Mouse (Mus musculus): ENCODE measurements around the gene Gm9837. TPM values are rescaled to one million over a fixed set of nuclear protein-coding genes. Genes with fewer than 3 reads are reported as not detected.
"Not testable (repeated sequence)": the region's sequence is repeated elsewhere in the genome, so short reads cannot be mapped to it uniquely, and the experiment has no call there.

Gene Gm9837
- polyA plus RNA-seq, 1 experiment from 2014 or later, result not detected

GRCm38 (mm10) chr11:53431347-53432056 lies 38.8 kb downstream of the Gm9837 start:
- peak overlapping the region; percentile 67 for H3K4me2 ChIP-seq (ENCODE audit: low read depth, low read length)
- H3K27ac ChIP-seq (ENCODE audit: low read length), result peak overlapping the region; percentile 76
- H3K4me3 ChIP-seq (ENCODE audit: low read length), result peak overlapping the region; percentile 96
- no peaks in the 10 kb centered on the region for H3K27me3 ChIP-seq (replicated peaks; ENCODE audit: control insufficient read depth, insufficient read depth, low read length)
- no peaks in the 10 kb centered on the region for H3K9me3 ChIP-seq (ENCODE audit: control insufficient read depth, low read length)
- 12% methylated on average over 9 of the region's 9 CpGs for WGBS
- peaks cover 7% of the 10 kb centered on the region for H3K36me3 ChIP-seq (ENCODE audit: control insufficient read depth, insufficient read depth, low read length)
- peak; percentile 51 for ATAC-seq
- H3K9ac ChIP-seq (ENCODE audit: low read depth, low read length), result peak overlapping the region; percentile 59
- H3K4me1 ChIP-seq (ENCODE audit: control insufficient read depth, insufficient read depth, low read length), result peaks cover 3% of the 10 kb centered on the region; the same call in 1 of the 2 replicates

- H3K36me3 ChIP-seq (ENCODE audit: control insufficient read depth, insufficient read depth, low read length), result peaks cover 7% of the 10 kb centered on the region
- peak within 1 kb of the TSS; percentile 96 for H3K4me3 ChIP-seq (ENCODE audit: low read length)
- H3K4me2 ChIP-seq (ENCODE audit: low read depth, low read length), result peak within 1 kb of the TSS; percentile 67
- under 1% methylated on average over 44 of the region's 44 CpGs for WGBS
- no peaks in the 10 kb centered on the region for H3K27me3 ChIP-seq (replicated peaks; ENCODE audit: control insufficient read depth, insufficient read depth, low read length)
- H3K9ac ChIP-seq (ENCODE audit: low read depth, low read length), result peak within 1 kb of the TSS; percentile 92
- peak within 1 kb of the TSS; percentile 85 for H3K27ac ChIP-seq (ENCODE audit: low read length)
- H3K9me3 ChIP-seq (ENCODE audit: control insufficient read depth, low read length), result no peaks in the 10 kb centered on the region
- peak; percentile 93 for ATAC-seq
- H3K4me1 ChIP-seq (ENCODE audit: control insufficient read depth, insufficient read depth, low read length), result peaks cover 3% of the 10 kb centered on the region; the same call in 1 of the 2 replicates
These were observed 39.5 kb downstream of the Gm9837 start, which contains the start of the genes Uqcrq and Gdf9 for GRCm38 (mm10) chr11:53430670-53431346. Gene Uqcrq (minus strand): TSS chr11:53430831. Gene Gdf9 (plus strand): TSS chr11:53431023.

DNA sequence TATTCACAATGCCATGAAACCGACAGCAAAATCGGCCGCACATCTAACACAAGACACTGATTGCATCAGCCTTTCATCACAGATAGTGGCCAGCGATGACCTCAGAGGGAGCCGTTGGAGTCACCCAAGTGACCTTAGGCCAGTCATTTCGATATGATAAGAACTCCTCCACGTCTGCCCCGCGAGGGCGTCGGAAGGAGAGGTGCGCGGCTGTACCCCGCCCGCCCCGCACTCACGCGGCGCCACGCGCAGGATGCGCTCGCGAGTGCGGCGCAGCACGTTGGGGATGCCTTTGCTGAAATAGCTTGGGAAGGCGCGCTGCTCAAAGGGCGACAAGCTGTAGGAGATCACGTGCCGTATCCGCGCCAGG lies 40.0 kb downstream of the Gm9837 start:
- Histone ChIP-seq H3K4me2 (ENCODE audit: low read depth, low read length) (peak overlapping the region; percentile 58), H3K4me1 (ENCODE audit: control insufficient read depth, insufficient read depth, low read length) (peaks cover 6% of the 10 kb centered on the region; the same call in 1 of the 2 replicates), H3K36me3 (ENCODE audit: control insufficient read depth, insufficient read depth, low read length) (peaks cover 7% of the 10 kb centered on the region), H3K27ac (ENCODE audit: low read length) (peak overlapping the region; percentile 85), H3K4me3 (ENCODE audit: low read length) (peak overlapping the region; percentile 96), H3K9ac (ENCODE audit: low read depth, low read length) (peak overlapping the region; percentile 92), H3K9me3 (ENCODE audit: control insufficient read depth, low read length) (no peaks in the 10 kb centered on the region), H3K27me3 (replicated peaks; ENCODE audit: control insufficient read depth, insufficient read depth, low read length) (no peaks in the 10 kb centered on the region)
- under 1% methylated on average over 34 of the region's 34 CpGs for WGBS
- peak; percentile 29 for ATAC-seq

DNA sequence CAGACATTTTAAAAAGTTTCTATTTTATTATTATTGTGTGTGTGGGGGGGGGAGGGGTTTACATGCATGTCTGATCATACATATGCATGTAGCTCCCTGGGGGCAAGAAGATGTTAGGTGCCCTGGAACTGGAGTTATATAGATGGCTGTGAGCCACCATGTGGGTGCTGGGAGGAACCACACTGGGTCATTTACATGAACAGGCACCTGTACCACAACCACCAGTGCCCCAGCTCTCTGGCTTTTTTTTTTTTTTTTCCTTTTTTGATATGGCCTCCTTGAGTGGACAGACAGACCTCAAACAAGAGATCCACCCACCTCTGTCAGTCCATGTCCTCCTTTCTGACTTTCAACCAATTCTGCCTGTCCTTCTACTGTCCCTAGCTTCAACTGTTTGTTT lies 41.1 kb downstream of the Gm9837 start:
- Histone ChIP-seq H3K4me3 (ENCODE audit: low read length) (peak overlapping the region; percentile 96; the same call in 1 of the 2 replicates), H3K4me2 (ENCODE audit: low read depth, low read length) (peak overlapping the region; percentile 58), H3K27ac (ENCODE audit: low read length) (no peak overlapping the region), H3K27me3 (replicated peaks; ENCODE audit: control insufficient read depth, insufficient read depth, low read length) (no peaks in the 10 kb centered on the region), H3K4me1 (ENCODE audit: control insufficient read depth, insufficient read depth, low read length) (peaks cover 7% of the 10 kb centered on the region; the same call in 1 of the 2 replicates), H3K36me3 (ENCODE audit: control insufficient read depth, insufficient read depth, low read length) (peaks cover 7% of the 10 kb centered on the region), H3K9ac (ENCODE audit: low read depth, low read length) (peak overlapping the region; percentile 92), H3K9me3 (ENCODE audit: control insufficient read depth, low read length) (no peaks in the 10 kb centered on the region)
- ATAC-seq, result no peak

GRCm38 (mm10) chr11:53428716-53429057 lies 41.6 kb downstream of the Gm9837 start:
- peaks cover 7% of the 10 kb centered on the region; the same call in 1 of the 2 replicates for H3K4me1 ChIP-seq (ENCODE audit: control insufficient read depth, insufficient read depth, low read length)
- peaks cover 7% of the 10 kb centered on the region for H3K36me3 ChIP-seq (ENCODE audit: control insufficient read depth, insufficient read depth, low read length)
- H3K4me3 ChIP-seq (ENCODE audit: low read length), result no peak overlapping the region
- no peak for ATAC-seq
- H3K9ac ChIP-seq (ENCODE audit: low read depth, low read length), result no peak overlapping the region
- H3K27me3 ChIP-seq (replicated peaks; ENCODE audit: control insufficient read depth, insufficient read depth, low read length), result no peaks in the 10 kb centered on the region
- no peak overlapping the region for H3K4me2 ChIP-seq (ENCODE audit: low read depth, low read length)
- WGBS, result 97% methylated on average over 5 of the region's 5 CpGs
- H3K27ac ChIP-seq (ENCODE audit: low read length), result 0 out of 2 replicates have a peak overlapping the region, but pooled peaks have one; percentile 18
- H3K9me3 ChIP-seq (ENCODE audit: control insufficient read depth, low read length), result no peaks in the 10 kb centered on the region

DNA sequence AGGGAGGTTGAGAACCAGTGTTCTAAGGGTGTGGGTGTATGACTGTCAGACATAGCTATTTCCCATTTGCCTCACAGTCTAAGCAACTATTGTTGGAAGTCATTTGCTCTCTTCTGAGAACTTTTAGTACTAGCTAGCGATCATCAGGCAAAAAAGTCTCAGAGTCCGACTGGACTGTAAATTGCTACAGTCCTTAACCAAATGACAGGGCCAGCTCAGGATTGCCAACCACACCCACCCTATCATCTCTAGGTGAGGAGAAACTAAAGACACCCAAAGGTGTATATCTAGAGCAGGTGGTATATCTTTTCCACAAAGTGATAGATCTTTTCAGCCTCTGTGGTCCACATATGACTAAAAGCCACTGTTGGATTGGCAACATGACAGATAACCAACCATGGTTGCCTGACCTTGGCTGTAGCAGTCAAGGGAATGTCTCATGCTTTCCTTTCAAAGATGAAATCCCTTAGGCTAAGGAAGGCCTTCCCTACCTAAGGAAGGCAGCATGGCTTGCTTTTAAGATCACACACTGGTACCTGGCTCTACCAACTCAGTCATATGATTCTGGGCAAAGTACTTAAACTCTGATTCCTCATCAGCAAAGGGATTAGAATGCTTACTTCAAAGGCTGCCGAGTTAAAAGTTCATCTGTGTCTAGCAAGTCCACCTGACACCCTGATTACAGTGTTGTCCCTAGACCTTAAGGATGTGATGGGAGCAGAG lies 42.1 kb downstream of the Gm9837 start:
- Histone ChIP-seq H3K27ac (ENCODE audit: low read length) (0 out of 2 replicates have a peak overlapping the region, but pooled peaks have one; percentile 18), H3K36me3 (ENCODE audit: control insufficient read depth, insufficient read depth, low read length) (peaks cover 7% of the 10 kb centered on the region), H3K9ac (ENCODE audit: low read depth, low read length) (no peak overlapping the region), H3K27me3 (replicated peaks; ENCODE audit: control insufficient read depth, insufficient read depth, low read length) (no peaks in the 10 kb centered on the region), H3K4me2 (ENCODE audit: low read depth, low read length) (no peak overlapping the region), H3K9me3 (ENCODE audit: control insufficient read depth, low read length) (no peaks in the 10 kb centered on the region), H3K4me3 (ENCODE audit: low read length) (no peak overlapping the region), H3K4me1 (ENCODE audit: control insufficient read depth, insufficient read depth, low read length) (peaks cover 7% of the 10 kb centered on the region; the same call in 1 of the 2 replicates)
- ATAC-seq, result no peak
- WGBS, result 84% methylated on average over 3 of the region's 3 CpGs

DNA sequence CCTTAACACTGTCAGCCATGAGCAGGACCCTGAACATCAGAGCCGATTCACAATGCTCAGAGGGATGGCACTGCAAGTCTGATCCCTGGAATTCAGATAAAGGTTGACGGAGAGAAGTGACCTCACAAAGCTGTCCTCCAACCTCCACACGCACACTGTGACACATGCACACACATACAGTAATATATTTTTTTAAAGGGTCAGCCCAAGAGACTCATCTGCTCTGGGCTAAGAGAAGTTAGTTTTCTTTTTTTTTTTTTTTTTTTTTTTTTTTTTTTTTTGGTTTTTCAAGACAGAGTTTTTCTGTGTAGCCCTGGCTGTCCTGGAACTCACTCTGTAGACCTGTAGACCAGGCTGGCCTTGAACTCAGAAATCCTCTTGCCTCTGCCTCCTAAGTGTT lies 43.4 kb downstream of the Gm9837 start:
- H3K9me3 ChIP-seq (ENCODE audit: control insufficient read depth, low read length); H3K4me1 ChIP-seq (ENCODE audit: control insufficient read depth, insufficient read depth, low read length); ATAC-seq; H3K4me2 ChIP-seq (ENCODE audit: low read depth, low read length); H3K9ac ChIP-seq (ENCODE audit: low read depth, low read length); H3K27ac ChIP-seq (ENCODE audit: low read length); H3K27me3 ChIP-seq (replicated peaks; ENCODE audit: control insufficient read depth, insufficient read depth, low read length); H3K4me3 ChIP-seq (ENCODE audit: low read length); H3K36me3 ChIP-seq (ENCODE audit: control insufficient read depth, insufficient read depth, low read length): not testable (repeated sequence)
- 85% methylated on average over 3 of the region's 3 CpGs for WGBS

DNA sequence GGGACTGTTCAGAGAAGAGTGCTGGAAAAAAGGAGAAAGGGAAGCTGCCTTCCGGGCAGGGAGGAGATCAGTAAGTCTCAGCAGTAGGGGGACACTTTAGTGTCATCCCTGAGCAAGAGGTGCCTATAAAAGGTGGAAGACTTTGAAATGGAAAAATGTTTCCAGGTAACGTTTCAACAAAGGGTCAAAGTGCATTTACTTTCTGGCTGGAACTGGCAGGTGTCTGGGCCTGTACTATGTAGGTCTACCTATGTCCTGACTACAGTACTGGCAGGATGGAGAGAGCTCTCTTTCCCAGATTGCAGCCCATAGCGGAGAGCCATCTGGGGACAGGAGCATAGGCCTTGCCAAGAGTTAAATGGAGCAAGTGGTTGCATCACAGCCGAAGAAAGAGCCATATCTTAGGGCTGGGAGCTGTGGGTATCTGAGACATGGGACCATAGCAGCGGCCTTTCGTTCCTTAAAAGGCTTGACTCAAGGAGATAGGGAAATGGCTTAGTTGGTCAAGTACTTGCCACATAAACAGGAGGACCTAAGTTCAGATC lies 44.5 kb downstream of the Gm9837 start:
- H3K27ac ChIP-seq (ENCODE audit: low read length), result peak overlapping the region; percentile 47
- no peak for ATAC-seq
- no peak overlapping the region for H3K9ac ChIP-seq (ENCODE audit: low read depth, low read length)
- H3K9me3 ChIP-seq (ENCODE audit: control insufficient read depth, low read length), result no peaks in the 10 kb centered on the region
- WGBS, result 80% methylated on average over 6 of the region's 6 CpGs
- no peak overlapping the region for H3K4me2 ChIP-seq (ENCODE audit: low read depth, low read length)
- H3K4me3 ChIP-seq (ENCODE audit: low read length), result no peak overlapping the region
- H3K36me3 ChIP-seq (ENCODE audit: control insufficient read depth, insufficient read depth, low read length), result peaks cover 7% of the 10 kb centered on the region
- peaks cover 4% of the 10 kb centered on the region; the same call in 1 of the 2 replicates for H3K4me1 ChIP-seq (ENCODE audit: control insufficient read depth, insufficient read depth, low read length)
- H3K27me3 ChIP-seq (replicated peaks; ENCODE audit: control insufficient read depth, insufficient read depth, low read length), result no peaks in the 10 kb centered on the region

DNA sequence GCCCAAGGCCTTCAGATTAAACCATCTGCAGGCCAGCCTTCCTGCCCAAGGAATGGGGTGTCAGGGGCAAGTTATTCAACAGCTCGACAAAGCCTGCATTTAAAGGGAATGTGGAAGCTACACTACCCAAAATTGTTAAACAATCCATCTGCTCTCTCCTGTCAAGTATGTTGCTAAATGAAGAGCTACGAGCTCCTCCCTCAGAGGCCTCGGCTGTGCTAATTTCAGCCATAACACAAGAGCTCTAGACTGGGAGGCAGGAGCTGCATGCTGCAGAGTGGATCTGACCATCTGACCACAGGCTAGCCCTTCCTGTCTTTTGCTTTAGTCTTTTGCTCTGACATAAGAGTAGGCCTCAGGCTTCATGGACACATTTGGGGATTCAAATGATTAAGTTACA lies 45.0 kb downstream of the Gm9837 start:
- Histone ChIP-seq H3K36me3 (ENCODE audit: control insufficient read depth, insufficient read depth, low read length) (peaks cover 7% of the 10 kb centered on the region), H3K27me3 (replicated peaks; ENCODE audit: control insufficient read depth, insufficient read depth, low read length) (no peaks in the 10 kb centered on the region), H3K4me2 (ENCODE audit: low read depth, low read length) (no peak overlapping the region), H3K4me3 (ENCODE audit: low read length) (no peak overlapping the region), H3K9me3 (ENCODE audit: control insufficient read depth, low read length) (no peaks in the 10 kb centered on the region), H3K27ac (ENCODE audit: low read length) (peak overlapping the region; percentile 47), H3K4me1 (ENCODE audit: control insufficient read depth, insufficient read depth, low read length) (peaks cover 4% of the 10 kb centered on the region; the same call in 1 of the 2 replicates), H3K9ac (ENCODE audit: low read depth, low read length) (no peak overlapping the region)
- no peak for ATAC-seq
- 56% methylated on average over 3 of the region's 3 CpGs for WGBS
